ENCODE assay signal across 9 mouse cellular contexts in genomic region chr10:5317602-5318001, GRCm38 (mm10).
DNase-seq lines count a peak whose midpoint lies in the region; ATAC-seq and TF ChIP-seq lines count a peak whose summit lies in the region.
"Had no signal": no experiment of that assay in that cellular context is flagged by ENCODE, and none has a peak within 500 bp of the region (broad histone marks: within the 10 kb centered on the region; RNA-seq: fewer than 3 reads in every experiment).

No protein-coding gene starts in this region.

- DNase-seq in adrenal gland, adult (ENCODE audit: inconsistent age in 2 of 2, low spot score in 1 of 2) = peak; percentile 65 to 91
- peak; percentile 12 to 57 for DNase-seq in heart, adult 9 months (ENCODE audit: low spot score in 2 of 2)
- peak; percentile 61 to 72 for DNase-seq in layer of hippocampus, postnatal 10 days (ENCODE audit: low spot score in 2 of 2)
- peak; percentile 65 to 78 for DNase-seq in lung, postnatal 4 days

- H3K9me3 ChIP-seq in ES-Bruce4 (replicated peaks; ENCODE audit: control insufficient read depth, insufficient read depth, low read length, poor library complexity, severe bottlenecking) = no peaks in the 10 kb centered on the region
- H3K9me3 ChIP-seq: liver, embryonic 15.5 days had no signal

- TF ChIP-seq POLR2A in ES-Bruce4 (IDR thresholded peaks at IDR 0.05; ENCODE audit: insufficient read depth, low read length) = no peak
- TF ChIP-seq POLR2A in cortical plate, adult 2 months (IDR thresholded peaks at IDR 0.05; ENCODE audit: extremely low read depth, insufficient read depth, low read length) = no peak
- no peak for TF ChIP-seq POLR2A in small intestine, adult 2 months (IDR thresholded peaks at IDR 0.05; ENCODE audit: low read depth, low read length)

- peak; percentile 90 for TF ChIP-seq CTCF in ES-Bruce4 (IDR thresholded peaks at IDR 0.05; ENCODE audit: low read depth, low read length)
- peak; percentile 78 for TF ChIP-seq CTCF in cortical plate, adult 2 months (IDR thresholded peaks at IDR 0.05; ENCODE audit: extremely low read depth, insufficient read depth, low read length)
- peak; percentile 72; the same call in 1 of the 2 replicates for TF ChIP-seq CTCF in small intestine, adult 2 months (IDR thresholded peaks at IDR 0.05; ENCODE audit: extremely low read depth, insufficient read length, insufficient replicate concordance, low read depth, low read length)

- ATAC-seq in activated CD4-positive, CD25-positive, alpha-beta regulatory T cell, adult 4 months = no peak

- no peaks in the 10 kb centered on the region for H3K4me1 ChIP-seq in ES-Bruce4 (ENCODE audit: control insufficient read depth, insufficient read depth, low read length)
- no peaks in the 10 kb centered on the region; the same call in 1 of the 2 replicates for H3K4me1 ChIP-seq in cortical plate, adult 2 months (ENCODE audit: control insufficient read depth, insufficient read depth, low read length)
- no peaks in the 10 kb centered on the region for H3K4me1 ChIP-seq in small intestine, adult 2 months (ENCODE audit: control insufficient read depth, insufficient read depth, insufficient read length, low read length)
- H3K4me1 ChIP-seq: liver, embryonic 15.5 days had no signal

- 7% methylated on average over 6 of the region's 6 CpGs for WGBS in small intestine, adult 2 months

- no peaks in the 10 kb centered on the region for H3K36me3 ChIP-seq in ES-Bruce4 (ENCODE audit: control insufficient read depth, insufficient read depth, low read length, poor library complexity, severe bottlenecking)
- H3K36me3 ChIP-seq in small intestine, adult 2 months (ENCODE audit: control insufficient read depth, insufficient read depth, low read length) = no peaks in the 10 kb centered on the region
- H3K36me3 ChIP-seq: liver, embryonic 15.5 days had no signal

- no peak overlapping the region for H3K9ac ChIP-seq in ES-Bruce4 (ENCODE audit: low read depth, poor library complexity, severe bottlenecking)
- H3K9ac ChIP-seq: liver, embryonic 15.5 days had no signal

- TF ChIP-seq EP300 in ES-Bruce4 (IDR thresholded peaks at IDR 0.05; ENCODE audit: insufficient read depth, low read depth, low read length) = no peak

- no peak overlapping the region for H3K4me3 ChIP-seq in ES-Bruce4 (ENCODE audit: low read depth, low read length)
- H3K4me3 ChIP-seq in cortical plate, adult 2 months (ENCODE audit: insufficient read depth, low read length) = no peak overlapping the region
- no peak overlapping the region for H3K4me3 ChIP-seq in small intestine, adult 2 months (ENCODE audit: low read depth, low read length)
- H3K4me3 ChIP-seq: liver, embryonic 15.5 days had no signal

- no peaks in the 10 kb centered on the region for H3K27me3 ChIP-seq in ES-Bruce4 (ENCODE audit: control insufficient read depth, insufficient read depth, low read length, poor library complexity, severe bottlenecking)
- H3K27me3 ChIP-seq in small intestine, adult 2 months (ENCODE audit: control insufficient read depth, insufficient read depth, low read length) = no peaks in the 10 kb centered on the region
- H3K27me3 ChIP-seq: liver, embryonic 15.5 days had no signal

- no peak overlapping the region for H3K27ac ChIP-seq in ES-Bruce4 (ENCODE audit: insufficient read depth, low read length)
- no peak overlapping the region for H3K27ac ChIP-seq in cortical plate, adult 2 months (ENCODE audit: insufficient read depth, low read length)
- no peak overlapping the region for H3K27ac ChIP-seq in small intestine, adult 2 months (ENCODE audit: insufficient read depth, low read depth, low read length)
- H3K27ac ChIP-seq: liver, embryonic 15.5 days had no signal
